Mouse (Mus musculus) liver, adult 2 months (tissue): ENCODE measurements around the gene Gm20388. TPM values are rescaled to one million over a fixed set of nuclear protein-coding genes. Genes with fewer than 3 reads are reported as not detected.

ENCODE experiments used
- DNase-seq: peaks from one replicate; pipeline ENCODE4 v3.0.0-alpha.2; 2011; ENCODE audit warnings: low read depth, low spot score; ENCODE audit errors: extremely low read depth
- H3K27ac ChIP-seq: fragments of 200-500 bp; replicated peaks from 2 replicates; pipeline ENCODE4 v1.5.1; 2012; ENCODE audit warnings: low read depth, mild to moderate bottlenecking, control low read depth, inconsistent platforms, low read length; ENCODE audit not compliant: insufficient read depth
- H3K27me3 ChIP-seq: fragments of 200-500 bp; 2 replicates; pipeline ENCODE4 v1.6.1; 2012; ENCODE audit warnings: mild to moderate bottlenecking, moderate library complexity, low read length, inconsistent platforms; ENCODE audit not compliant: control insufficient read depth, insufficient read depth
- H3K36me3 ChIP-seq: fragments of 200-500 bp; 2 replicates; pipeline ENCODE4 v1.6.1; 2012; ENCODE audit warnings: low read length, inconsistent platforms; ENCODE audit not compliant: control insufficient read depth, insufficient read depth
- H3K4me1 ChIP-seq: fragments of 200-500 bp; 2 replicates; pipeline ENCODE4 v1.6.1; 2011; ENCODE audit warnings: low read length; ENCODE audit not compliant: control insufficient read depth, insufficient read depth
- H3K4me3 ChIP-seq: fragments of 200-500 bp; 2 replicates; pipeline ENCODE4 v1.5.1; 2011; ENCODE audit warnings: low read depth, mild to moderate bottlenecking, control low read depth, low read length, moderate library complexity; ENCODE audit not compliant: insufficient read depth
- H3K79me2 ChIP-seq: fragments of 200-500 bp; 2 replicates; pipeline ENCODE4 v1.6.1; 2012; ENCODE audit warnings: inconsistent platforms, mild to moderate bottlenecking, low read length, moderate library complexity; ENCODE audit not compliant: control insufficient read depth, insufficient read depth
- H3K9ac ChIP-seq: fragments of 200-500 bp; 2 replicates; pipeline ENCODE4 v1.6.1; 2012; ENCODE audit warnings: low read depth, mild to moderate bottlenecking, control low read depth, inconsistent platforms, low read length
- CTCF ChIP-seq: fragments of 200-500 bp; IDR thresholded peaks from 2 replicates; pipeline ENCODE4 v1.5.1; 2011; ENCODE audit warnings: low read depth, low read length, control low read depth
- POLR2A ChIP-seq: fragments of 200-500 bp; IDR thresholded peaks from 2 replicates; pipeline ENCODE4 v1.6.1; 2011; ENCODE audit warnings: low read length, control low read depth; ENCODE audit not compliant: insufficient read depth; ENCODE audit errors: extremely low read depth
- WGBS: fragments of 180-500 bp; shearing (Covaris S2); methylation state at CpG from one replicate; pipeline ENCODE4 v1.1.7; 2018; 5-methylcytosine and 5-hydroxymethylcytosine counted together
- polyA plus RNA-seq: library from polyadenylated mRNA; depleted of rRNA; stranded (reverse); fragments of >200 nt; gene quantifications from 2 replicates; pipeline ENCODE4 v1.2.3, GENCODE M21; 2012
- total RNA-seq: library from RNA; depleted of rRNA; stranded (reverse); fragments of >200 nt; gene quantifications from 2 replicates; pipeline ENCODE4 v1.2.3, GENCODE M21; 2014

Gm20388 gene
- total and polyA plus RNA-seq, 2 experiments: 6.4 to 19.9 TPM

- WGBS: 79% methylated on average over 1 of the region's 1 CpGs
- H3K9ac ChIP-seq: no peak overlapping the region
- no peak for DNase-seq
- H3K4me3 ChIP-seq: no peak overlapping the region
- H3K36me3 ChIP-seq: no peaks in the 10 kb centered on the region
- H3K27me3 ChIP-seq: no peaks in the 10 kb centered on the region
- TF ChIP-seq CTCF (no peak), POLR2A (no peak)
- no peaks in the 10 kb centered on the region for H3K79me2 ChIP-seq
- H3K4me1 ChIP-seq: 0 out of 2 replicates have a peak, but pooled peaks cover 3% of the 10 kb centered on the region
- H3K27ac ChIP-seq: no peak overlapping the region
These were observed 2778.7 kb downstream of the Gm20388 start for GRCm38 (mm10) chr8:122689315-122689714.

GRCm38 (mm10) chr8:122691018-122691417 is 2780.4 kb downstream of the Gm20388 start:
- peaks cover 12% of the 10 kb centered on the region for H3K4me1 ChIP-seq
- no peaks in the 10 kb centered on the region for H3K79me2 ChIP-seq
- no peak overlapping the region for H3K9ac ChIP-seq
- no peak overlapping the region for H3K27ac ChIP-seq
- no peak overlapping the region for H3K4me3 ChIP-seq
- TF ChIP-seq CTCF (no peak), POLR2A (no peak)
- H3K27me3 ChIP-seq: no peaks in the 10 kb centered on the region
- no peaks in the 10 kb centered on the region for H3K36me3 ChIP-seq
- DNase-seq: peak; percentile 66
- 36% methylated on average over 6 of the region's 6 CpGs for WGBS

GRCm38 (mm10) chr8:122692152-122692551 is 2781.5 kb downstream of the Gm20388 start:
- 89% methylated on average over 8 of the region's 8 CpGs for WGBS
- TF ChIP-seq POLR2A (no peak), CTCF (no peak)
- H3K79me2 ChIP-seq: no peaks in the 10 kb centered on the region
- H3K4me1 ChIP-seq: peaks cover 23% of the 10 kb centered on the region
- H3K27me3 ChIP-seq: no peaks in the 10 kb centered on the region
- DNase-seq: no peak
- no peak overlapping the region for H3K4me3 ChIP-seq
- no peak overlapping the region for H3K27ac ChIP-seq
- H3K36me3 ChIP-seq: no peaks in the 10 kb centered on the region
- no peak overlapping the region for H3K9ac ChIP-seq

- 35% methylated on average over 7 of the region's 7 CpGs for WGBS
- Histone ChIP-seq H3K4me1 (peaks cover 23% of the 10 kb centered on the region), H3K9ac (no peak overlapping the region)
These were observed 2784.9 kb downstream of the Gm20388 start for GRCm38 (mm10) chr8:122695438-122696042.

GRCm38 (mm10) chr8:122697181-122697581 is 2786.5 kb downstream of the Gm20388 start:
- Histone ChIP-seq H3K9ac (no peak overlapping the region), H3K79me2 (no peaks in the 10 kb centered on the region), H3K27me3 (no peaks in the 10 kb centered on the region), H3K4me3 (no peak overlapping the region), H3K27ac (peak overlapping the region; percentile 34), H3K36me3 (no peaks in the 10 kb centered on the region), H3K4me1 (peaks cover 23% of the 10 kb centered on the region)
- peak; percentile 82 for DNase-seq
- 7% methylated on average over 3 of the region's 3 CpGs for WGBS
- TF ChIP-seq POLR2A (no peak), CTCF (0 out of 2 replicates have a peak, but pooled peaks have one; percentile 12)

More at GRCm38 (mm10) chr8:122695438-122696042, 2784.9 kb downstream of the Gm20388 start:
- Histone ChIP-seq H3K27ac (peak overlapping the region; percentile 35), H3K79me2 (no peaks in the 10 kb centered on the region), H3K27me3 (no peaks in the 10 kb centered on the region), H3K36me3 (no peaks in the 10 kb centered on the region), H3K4me3 (no peak overlapping the region)
- no peak for TF ChIP-seq POLR2A
- TF ChIP-seq CTCF: no peak
- DNase-seq: peak; percentile 96

GRCm38 (mm10) chr8:122697586-122697985 is 2786.9 kb downstream of the Gm20388 start:
- peak overlapping the region; percentile 22 for H3K27ac ChIP-seq
- H3K27me3 ChIP-seq: no peaks in the 10 kb centered on the region
- DNase-seq: no peak
- no peak for TF ChIP-seq POLR2A
- H3K9ac ChIP-seq: no peak overlapping the region
- 0 out of 2 replicates have a peak overlapping the region, but pooled peaks have one; percentile 39 for H3K4me3 ChIP-seq
- H3K4me1 ChIP-seq: peaks cover 23% of the 10 kb centered on the region
- no peaks in the 10 kb centered on the region for H3K79me2 ChIP-seq
- WGBS: 87% methylated on average over 6 of the region's 6 CpGs
- H3K36me3 ChIP-seq: no peaks in the 10 kb centered on the region
